Mouse (Mus musculus): ENCODE measurements around the gene Crybg1. TPM values are rescaled to one million over a fixed set of nuclear protein-coding genes. Genes with fewer than 3 reads are reported as not detected.

The Crybg1 gene
- polyA plus RNA-seq, 2 experiments = 0.25 to 0.48 TPM

DNA sequence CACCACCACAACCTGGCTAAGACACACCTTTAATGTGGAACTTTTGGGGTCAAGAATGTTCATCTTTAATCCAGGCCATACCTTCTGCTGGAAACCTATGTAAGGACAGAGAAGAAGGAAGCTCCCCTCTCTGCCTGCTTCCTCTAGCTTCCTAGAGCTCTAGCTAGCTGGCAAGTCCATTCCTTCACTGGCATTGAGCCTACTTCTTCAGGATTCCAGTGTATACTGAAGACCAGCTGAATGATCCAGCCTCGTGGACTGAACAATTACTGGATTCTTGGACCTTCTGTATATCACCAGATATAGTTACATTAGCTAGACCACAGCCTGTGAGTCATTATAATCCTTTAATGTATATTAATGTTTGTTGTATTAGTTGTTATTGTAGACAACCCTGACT is 121.4 kb downstream of the Crybg1 start:
- TF ChIP-seq CTCF (IDR thresholded peaks at IDR 0.05; ENCODE audit: low read depth) = no peak
- TF ChIP-seq EP300 (IDR thresholded peaks at IDR 0.05; ENCODE audit: low read depth) = no peak
- ATAC-seq (ENCODE audit: insufficient read depth) (no peak), DNase-seq (ENCODE audit: low read depth in 3 of 3, low spot score in 3 of 3) (no peak)

DNA sequence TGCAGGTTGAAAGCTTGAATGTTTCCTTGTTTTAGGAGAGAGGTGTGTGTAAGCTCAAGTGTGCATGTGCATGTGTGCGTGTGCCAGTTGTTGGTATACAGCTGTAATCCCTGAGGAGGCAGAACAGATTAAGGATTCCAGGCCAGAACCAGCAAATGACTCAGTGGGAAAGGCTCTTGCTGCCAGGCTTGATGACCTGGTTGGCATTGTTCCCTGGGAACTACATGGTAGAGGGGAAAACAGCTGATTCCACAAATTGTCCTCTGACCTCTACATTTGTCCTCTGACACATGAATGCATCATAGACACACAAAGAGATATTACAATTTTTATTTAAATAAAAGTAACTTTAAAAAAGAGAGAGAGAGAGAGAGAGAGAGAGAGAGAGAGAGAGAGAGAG is 122.5 kb downstream of the Crybg1 start:
- H3K4me3 ChIP-seq (ENCODE audit: insufficient read depth in 1 of 2, low read depth in 2 of 2, low read length in 2 of 2) = no peak overlapping the region
- no peaks in the 10 kb centered on the region for H3K36me3 ChIP-seq (replicated peaks; ENCODE audit: control insufficient read depth, insufficient read depth, low read depth)
- ATAC-seq (ENCODE audit: insufficient read depth) (no peak), DNase-seq (ENCODE audit: low read depth in 3 of 3, low spot score in 3 of 3) (no peak)
- H3K27me3 ChIP-seq (ENCODE audit: control insufficient read depth, insufficient read depth, low read length) = no peaks in the 10 kb centered on the region
- no peaks in the 10 kb centered on the region for H3K9me3 ChIP-seq (ENCODE audit: control insufficient read depth, low read length)
- TF ChIP-seq CTCF (IDR thresholded peaks at IDR 0.05; ENCODE audit: low read depth) (no peak), EP300 (IDR thresholded peaks at IDR 0.05; ENCODE audit: low read depth) (no peak)
- H3K4me2 ChIP-seq (ENCODE audit: low read depth) = no peak overlapping the region
- 62% methylated on average over 1 of the region's 1 CpGs for WGBS (ENCODE audit: insufficient replicate concordance)
- no peak overlapping the region for H3K9ac ChIP-seq (replicated peaks)
- no peaks in the 10 kb centered on the region for H3K4me1 ChIP-seq (replicated peaks; ENCODE audit: control insufficient read depth in 2 of 2, insufficient read depth in 2 of 2, low read length in 1 of 2)
- no peak overlapping the region for H3K27ac ChIP-seq

More for the DNA sequence above, 121.4 kb downstream of the Crybg1 start:
- no peaks in the 10 kb centered on the region for H3K27me3 ChIP-seq (ENCODE audit: control insufficient read depth, insufficient read depth, low read length)
- H3K4me2 ChIP-seq (ENCODE audit: low read depth) = no peak overlapping the region
- no peak overlapping the region for H3K27ac ChIP-seq
- H3K9me3 ChIP-seq (ENCODE audit: control insufficient read depth, low read length) = no peaks in the 10 kb centered on the region
- no peak overlapping the region for H3K4me3 ChIP-seq (ENCODE audit: insufficient read depth in 1 of 2, low read depth in 2 of 2, low read length in 2 of 2)
- no peaks in the 10 kb centered on the region for H3K4me1 ChIP-seq (replicated peaks; ENCODE audit: control insufficient read depth in 2 of 2, insufficient read depth in 2 of 2, low read length in 1 of 2)
- H3K9ac ChIP-seq (replicated peaks) = no peak overlapping the region
- no peaks in the 10 kb centered on the region for H3K36me3 ChIP-seq (replicated peaks; ENCODE audit: control insufficient read depth, insufficient read depth, low read depth)
- WGBS (ENCODE audit: insufficient replicate concordance) = 29% methylated on average over 1 of the region's 1 CpGs

DNA sequence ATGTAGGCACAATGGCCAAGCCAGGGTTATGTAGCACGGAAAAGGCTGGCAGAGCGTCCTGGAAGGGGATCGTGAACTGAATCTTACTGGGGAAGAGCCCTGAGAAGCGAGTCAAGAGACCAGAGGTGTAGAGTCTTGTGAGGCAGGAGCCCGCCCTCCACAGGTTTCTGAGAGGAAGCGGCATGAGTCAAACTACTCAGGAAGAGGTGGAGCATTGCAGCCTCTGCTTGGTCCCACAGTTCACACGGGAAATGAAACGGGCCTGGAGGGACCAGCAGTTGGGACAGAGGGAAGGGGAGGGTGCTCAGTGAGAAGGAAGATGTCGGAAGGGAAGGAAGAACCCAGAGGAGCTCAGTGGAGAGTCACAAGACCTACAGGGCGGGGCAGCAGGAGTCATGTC is 123.9 kb downstream of the Crybg1 start:
- Histone ChIP-seq H3K9me3 (ENCODE audit: control insufficient read depth, low read length) (no peaks in the 10 kb centered on the region), H3K4me1 (replicated peaks; ENCODE audit: control insufficient read depth in 2 of 2, insufficient read depth in 2 of 2, low read length in 1 of 2) (no peaks in the 10 kb centered on the region), H3K4me2 (ENCODE audit: low read depth) (no peak overlapping the region), H3K36me3 (replicated peaks; ENCODE audit: control insufficient read depth, insufficient read depth, low read depth) (no peaks in the 10 kb centered on the region), H3K4me3 (ENCODE audit: insufficient read depth in 1 of 2, low read depth in 2 of 2, low read length in 2 of 2) (no peak overlapping the region), H3K27me3 (ENCODE audit: control insufficient read depth, insufficient read depth, low read length) (no peaks in the 10 kb centered on the region), H3K9ac (replicated peaks) (no peak overlapping the region), H3K27ac (no peak overlapping the region)
- ATAC-seq (ENCODE audit: insufficient read depth) (no peak), DNase-seq (ENCODE audit: low read depth in 3 of 3, low spot score in 3 of 3) (no peak)
- TF ChIP-seq CTCF (IDR thresholded peaks at IDR 0.05; ENCODE audit: low read depth) (no peak), EP300 (IDR thresholded peaks at IDR 0.05; ENCODE audit: low read depth) (no peak)
- 27% methylated on average over 10 of the region's 10 CpGs for WGBS (ENCODE audit: insufficient replicate concordance)

DNA sequence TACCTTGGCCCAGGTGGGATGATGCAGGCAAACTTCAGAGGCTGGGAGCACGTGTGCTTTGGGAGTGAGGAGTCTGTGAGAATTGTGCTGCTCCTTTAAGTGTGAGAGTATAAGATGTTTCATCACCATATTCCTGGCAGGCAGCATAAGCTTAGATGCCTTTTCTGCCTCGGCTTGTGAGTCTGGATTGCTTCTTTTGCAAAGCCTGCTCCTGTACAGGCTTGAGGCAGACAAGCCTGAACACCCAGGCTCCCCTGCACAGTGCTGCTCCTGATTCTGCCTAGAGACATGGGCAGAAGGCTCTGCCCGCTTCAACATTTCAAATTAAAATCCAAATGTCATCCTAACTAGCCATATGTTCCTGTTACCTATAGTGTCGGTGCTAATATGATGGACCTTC is 128.5 kb downstream of the Crybg1 start:
- Histone ChIP-seq H3K4me1 (replicated peaks; ENCODE audit: control insufficient read depth in 2 of 2, insufficient read depth in 2 of 2, low read length in 1 of 2) (no peaks in the 10 kb centered on the region), H3K4me3 (ENCODE audit: insufficient read depth in 1 of 2, low read depth in 2 of 2, low read length in 2 of 2) (no peak overlapping the region), H3K9me3 (ENCODE audit: control insufficient read depth, low read length) (no peaks in the 10 kb centered on the region), H3K27me3 (ENCODE audit: control insufficient read depth, insufficient read depth, low read length) (no peaks in the 10 kb centered on the region), H3K27ac (no peak overlapping the region), H3K4me2 (ENCODE audit: low read depth) (no peak overlapping the region), H3K9ac (replicated peaks) (no peak overlapping the region), H3K36me3 (replicated peaks; ENCODE audit: control insufficient read depth, insufficient read depth, low read depth) (no peaks in the 10 kb centered on the region)
- DNase-seq (ENCODE audit: low read depth in 3 of 3, low spot score in 3 of 3) = no peak
- ATAC-seq (ENCODE audit: insufficient read depth) = no peak
- TF ChIP-seq CTCF (IDR thresholded peaks at IDR 0.05; ENCODE audit: low read depth) = no peak
- TF ChIP-seq EP300 (IDR thresholded peaks at IDR 0.05; ENCODE audit: low read depth) = no peak
- 49% methylated on average over 4 of the region's 4 CpGs for WGBS (ENCODE audit: insufficient replicate concordance)

DNA sequence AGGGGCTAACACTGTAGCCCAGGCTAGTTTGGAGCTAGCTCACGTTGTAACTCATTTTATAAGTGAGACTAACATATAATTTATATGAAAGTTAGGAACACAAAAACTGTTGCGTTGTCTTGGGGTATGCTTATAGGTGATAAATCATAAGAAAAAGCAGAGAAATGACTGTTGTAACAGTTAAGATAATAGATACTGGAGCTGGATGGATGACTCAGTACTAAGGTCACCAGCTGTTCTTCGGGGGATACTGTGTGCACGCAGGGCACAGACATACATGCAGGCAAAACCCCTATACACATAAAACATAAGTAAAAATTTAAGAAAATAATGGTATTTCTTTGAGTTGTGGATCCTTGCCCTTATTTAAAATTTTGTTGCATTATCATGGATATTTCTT is 130.1 kb downstream of the Crybg1 start:
- TF ChIP-seq EP300 (IDR thresholded peaks at IDR 0.05; ENCODE audit: low read depth) (no peak), CTCF (IDR thresholded peaks at IDR 0.05; ENCODE audit: low read depth) (no peak)
- ATAC-seq (ENCODE audit: insufficient read depth) = no peak
- 54% methylated on average over 4 of the region's 4 CpGs for WGBS (ENCODE audit: insufficient replicate concordance)
- no peaks in the 10 kb centered on the region for H3K9me3 ChIP-seq (ENCODE audit: control insufficient read depth, low read length)
- H3K9ac ChIP-seq (replicated peaks) = no peak overlapping the region
- H3K27ac ChIP-seq = no peak overlapping the region
- no peaks in the 10 kb centered on the region for H3K27me3 ChIP-seq (ENCODE audit: control insufficient read depth, insufficient read depth, low read length)
- H3K4me3 ChIP-seq (ENCODE audit: insufficient read depth in 1 of 2, low read depth in 2 of 2, low read length in 2 of 2) = no peak overlapping the region
- no peak overlapping the region for H3K4me2 ChIP-seq (ENCODE audit: low read depth)
- H3K36me3 ChIP-seq (replicated peaks; ENCODE audit: control insufficient read depth, insufficient read depth, low read depth) = no peaks in the 10 kb centered on the region
- DNase-seq (ENCODE audit: low read depth in 3 of 3, low spot score in 3 of 3) = no peak
- H3K4me1 ChIP-seq (replicated peaks; ENCODE audit: control insufficient read depth in 2 of 2, insufficient read depth in 2 of 2, low read length in 1 of 2) = no peaks in the 10 kb centered on the region
